Mouse (Mus musculus) MEL (cell line): ENCODE results near the gene Traf3ip2.

Experiments used
- CHD1 ChIP-seq: IDR thresholded peaks from 2 replicates; pipeline ENCODE4 v1.6.1; 2012; ENCODE audit warnings: low read depth, mild to moderate bottlenecking, inconsistent platforms, low read length, improper control_type of control experiment
- CTCF ChIP-seq, 3 experiments: IDR thresholded peaks in 2 of 3; conservative IDR thresholded peaks in 1 of 3; 2 replicates each; pipeline ENCODE4 v1.5.1; 2011 to 2012; ENCODE audit warnings: low read length in 3 of 3, low read depth in 2 of 3, mild to moderate bottlenecking in 2 of 3, improper control_type of control experiment in 1 of 3, inconsistent platforms in 1 of 3, mixed read lengths in 1 of 3, moderate library complexity in 1 of 3; ENCODE audit not compliant: control insufficient read depth in 1 of 3, insufficient read depth in 1 of 3, poor library complexity in 1 of 3, severe bottlenecking in 1 of 3
- GATA1 ChIP-seq: IDR thresholded peaks from 2 replicates; pipeline ENCODE4 v1.6.1; 2011; ENCODE audit warnings: low read depth, low read length, improper control_type of control experiment
- HCFC1 ChIP-seq: IDR thresholded peaks from 2 replicates; pipeline ENCODE4 v1.6.1; 2012; ENCODE audit warnings: low read depth, mild to moderate bottlenecking, inconsistent platforms, low read length, improper control_type of control experiment, moderate library complexity
- MAZ ChIP-seq: IDR thresholded peaks from 2 replicates; pipeline ENCODE4 v1.6.1; 2012; ENCODE audit warnings: low read depth, mild to moderate bottlenecking, inconsistent platforms, low read length, improper control_type of control experiment
- MXI1 ChIP-seq: IDR thresholded peaks from 2 replicates; pipeline ENCODE4 v1.6.1; 2011; ENCODE audit warnings: mild to moderate bottlenecking, low read depth, low read length, improper control_type of control experiment
- MYB ChIP-seq: IDR thresholded peaks from 2 replicates; pipeline ENCODE4 v1.6.1; 2011; ENCODE audit warnings: mild to moderate bottlenecking, low read depth, low read length, improper control_type of control experiment
- MYC ChIP-seq: IDR thresholded peaks from 2 replicates; pipeline ENCODE4 v1.6.1; 2011; ENCODE audit warnings: low read depth, mild to moderate bottlenecking, low read length, improper control_type of control experiment, moderate library complexity
- POLR2AphosphoS5 ChIP-seq: IDR thresholded peaks from 2 replicates; pipeline ENCODE4 v1.6.1; 2012; ENCODE audit warnings: low read depth, borderline replicate concordance, mild to moderate bottlenecking, inconsistent platforms, low read length, moderate library complexity, mixed read lengths
- USF1 ChIP-seq: IDR thresholded peaks from 2 replicates; pipeline ENCODE4 v1.6.1; 2014; ENCODE audit warnings: low read depth, mild to moderate bottlenecking, inconsistent platforms, low read length, improper control_type of control experiment, moderate library complexity

DNA sequence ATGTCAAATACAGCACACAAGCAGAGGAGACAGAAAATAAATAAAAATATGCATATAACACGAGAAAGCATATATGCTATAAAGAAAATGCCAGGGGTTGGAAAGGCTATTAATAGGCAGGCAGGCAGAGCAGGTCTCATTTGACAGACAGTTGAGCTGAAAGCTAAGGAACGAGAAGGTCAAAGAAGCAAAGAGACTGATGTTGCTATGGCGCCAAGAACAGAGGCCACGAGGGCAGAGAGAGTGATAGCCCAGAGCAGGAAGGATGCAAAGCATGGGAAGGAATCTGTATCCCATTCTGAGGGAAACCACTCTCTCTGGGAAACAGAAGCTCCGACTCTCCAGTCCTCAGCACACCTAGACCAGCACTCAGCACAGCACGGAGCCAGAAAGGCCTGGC, 18.1 kb downstream of the Traf3ip2 start:
- TF ChIP-seq MXI1 = no peak
- no peak for TF ChIP-seq POLR2AphosphoS5
- TF ChIP-seq CTCF (IDR thresholded peaks at IDR 0.05 in 2 of 3, conservative IDR thresholded peaks at IDR 0.05 in 1 of 3; ENCODE audit: control insufficient read depth in 1 of 3, insufficient read depth in 1 of 3, low read depth in 2 of 3, low read length in 3 of 3, poor library complexity in 1 of 3, severe bottlenecking in 1 of 3) = no peak
- TF ChIP-seq GATA1 = no peak
- no peak for TF ChIP-seq MYB
- TF ChIP-seq MAZ = no peak
- no peak for TF ChIP-seq MYC
- no peak for TF ChIP-seq CHD1
- TF ChIP-seq HCFC1 = no peak
- no peak for TF ChIP-seq USF1
